Mouse (Mus musculus) embryonic facial prominence, embryonic 15.5 days (tissue): ENCODE measurements at regions not wholly inside any gene's neighbourhood (a gene's known extent, or its start where the extent isn't known, plus 50 kb on each side); places are given as distances from the start of the nearest gene placed in this dataset.
A peak's percentile ranks its signal among the peaks of the same experiment; 100 is the strongest.

Experiments
- ATAC-seq: fragments of 200-750 bp; cut with Nextera tagmentation; 2 replicates; pipeline ENCODE4 v1.8.0; 2017; ENCODE audit warnings: low read depth, moderate TSS enrichment; ENCODE audit not compliant: insufficient number of reproducible peaks, low FRiP score, low TSS enrichment
- H3K27ac ChIP-seq: fragments of 300-500 bp; sonication (generic); replicated peaks from 2 replicates; pipeline ENCODE4 v1.5.1; 2015; ENCODE audit warnings: mild to moderate bottlenecking, inconsistent platforms
- H3K27me3 ChIP-seq: fragments of 300-500 bp; sonication (generic); 2 replicates; pipeline ENCODE4 v1.6.1; 2015; ENCODE audit warnings: inconsistent platforms
- H3K36me3 ChIP-seq: fragments of 300-500 bp; sonication (generic); 2 replicates; pipeline ENCODE4 v1.6.1; 2015; ENCODE audit warnings: mild to moderate bottlenecking, inconsistent platforms
- H3K4me1 ChIP-seq: fragments of 300-500 bp; sonication (generic); 2 replicates; pipeline ENCODE4 v1.6.1; 2015; ENCODE audit warnings: inconsistent platforms
- H3K4me2 ChIP-seq: fragments of 300-500 bp; sonication (generic); replicated peaks from 2 replicates; pipeline ENCODE4 v1.6.1; 2015; ENCODE audit warnings: mild to moderate bottlenecking, inconsistent platforms
- H3K4me3 ChIP-seq: fragments of 300-500 bp; sonication (generic); replicated peaks from 2 replicates; pipeline ENCODE4 v1.5.1; 2015; ENCODE audit warnings: mild to moderate bottlenecking, inconsistent platforms
- H3K9ac ChIP-seq: fragments of 300-500 bp; sonication (generic); 2 replicates; pipeline ENCODE4 v1.6.1; 2015; ENCODE audit warnings: inconsistent platforms
- H3K9me3 ChIP-seq: fragments of 300-500 bp; sonication (generic); replicated peaks from 2 replicates; pipeline ENCODE4 v1.6.1; 2016; ENCODE audit warnings: inconsistent platforms
- WGBS: fragments of 180-500 bp; shearing (Covaris S2); methylation state at CpG from one replicate; pipeline ENCODE4 v1.1.7; 2015; 5-methylcytosine and 5-hydroxymethylcytosine counted together

- 77% methylated on average over 6 of the region's 6 CpGs for WGBS
- no peak for ATAC-seq
- H3K4me1 ChIP-seq = no peaks in the 10 kb centered on the region
- H3K36me3 ChIP-seq = peaks cover 20% of the 10 kb centered on the region
- no peaks in the 10 kb centered on the region for H3K9me3 ChIP-seq
- H3K9ac ChIP-seq = no peak overlapping the region
- no peak overlapping the region for H3K27ac ChIP-seq
- H3K4me2 ChIP-seq = no peak overlapping the region
- H3K27me3 ChIP-seq = no peaks in the 10 kb centered on the region
- H3K4me3 ChIP-seq = no peak overlapping the region
Measured at GRCm38 (mm10) chr1:137963656-137964055, 211.9 kb downstream of the Ptprc start.

DNA sequence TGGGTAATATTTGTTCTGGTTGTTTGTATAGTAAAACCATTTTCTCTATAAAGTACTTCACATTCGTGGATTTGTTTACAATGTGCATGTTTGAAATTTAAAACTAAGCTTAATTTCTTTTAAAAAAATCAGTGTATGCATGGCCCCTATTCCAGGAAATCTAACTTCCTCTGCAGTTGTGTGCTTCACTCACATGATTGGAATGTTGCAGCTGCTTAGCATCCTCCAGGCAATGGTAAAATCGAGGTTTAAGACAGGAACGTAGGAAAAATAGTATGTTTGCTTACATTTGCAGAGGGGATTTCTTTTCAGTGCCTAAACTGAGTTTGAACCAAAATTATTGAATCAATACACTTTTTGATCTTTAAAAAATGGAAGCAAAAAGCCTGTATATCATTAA, 217.5 kb downstream of the Ptprc start:
- H3K4me1 ChIP-seq = peaks cover 15% of the 10 kb centered on the region

DNA sequence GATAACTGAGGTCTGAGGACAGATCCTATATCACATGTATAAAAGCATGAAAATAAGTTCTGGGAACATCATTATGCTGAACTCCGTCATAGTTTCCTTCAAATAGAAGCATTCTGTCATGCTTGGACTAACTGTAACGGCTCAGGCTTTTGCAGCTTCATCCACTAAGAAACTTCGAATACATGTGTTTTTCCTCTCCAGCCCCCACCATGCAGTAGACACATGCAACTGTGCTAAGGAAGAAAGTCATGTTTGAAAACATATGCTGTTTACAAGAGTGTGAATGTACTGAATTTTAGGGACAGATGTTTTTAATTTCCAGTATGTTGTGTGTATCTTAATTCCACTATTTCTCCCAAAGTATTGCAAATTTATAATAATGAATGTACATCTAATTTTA, 219.5 kb downstream of the Ptprc start:
- peaks cover 22% of the 10 kb centered on the region for H3K4me1 ChIP-seq
- H3K27ac ChIP-seq = peak overlapping the region; percentile 78; the same call in 1 of the 2 replicates

More for the DNA sequence above, 217.5 kb downstream of the Ptprc start:
- Histone ChIP-seq H3K9ac (no peak overlapping the region), H3K36me3 (peaks cover 8% of the 10 kb centered on the region; the same call in 1 of the 2 replicates), H3K4me2 (no peak overlapping the region), H3K27ac (no peak overlapping the region), H3K9me3 (no peaks in the 10 kb centered on the region), H3K27me3 (no peaks in the 10 kb centered on the region), H3K4me3 (no peak overlapping the region)
- ATAC-seq = no peak
- 24% methylated on average over 3 of the region's 3 CpGs for WGBS

GRCm38 (mm10) chr1:137955139-137955538, 220.4 kb downstream of the Ptprc start:
- Histone ChIP-seq H3K27ac (0 out of 2 replicates have a peak overlapping the region, but pooled peaks have one; percentile 34), H3K4me2 (no peak overlapping the region), H3K36me3 (no peaks in the 10 kb centered on the region), H3K9ac (no peak overlapping the region), H3K9me3 (no peaks in the 10 kb centered on the region), H3K4me3 (no peak overlapping the region), H3K27me3 (no peaks in the 10 kb centered on the region), H3K4me1 (peaks cover 22% of the 10 kb centered on the region)
- no peak for ATAC-seq
- WGBS = 61% methylated on average over 2 of the region's 2 CpGs

More for the DNA sequence above, 219.5 kb downstream of the Ptprc start:
- 31% methylated on average over 3 of the region's 3 CpGs for whole genome bisulfite sequencing
- Histone ChIP-seq H3K9ac (no peak overlapping the region), H3K9me3 (no peaks in the 10 kb centered on the region), H3K4me2 (no peak overlapping the region), H3K36me3 (no peaks in the 10 kb centered on the region), H3K27me3 (no peaks in the 10 kb centered on the region), H3K4me3 (no peak overlapping the region)
- ATAC-seq = peak; percentile 78; the same call in 1 of the 2 replicates

GRCm38 (mm10) chr1:137953369-137953768, 222.1 kb downstream of the Ptprc start:
- H3K36me3 ChIP-seq = peaks cover 7% of the 10 kb centered on the region
- H3K4me3 ChIP-seq = no peak overlapping the region
- H3K4me2 ChIP-seq = no peak overlapping the region
- WGBS = 37% methylated on average over 1 of the region's 1 CpGs
- ATAC-seq = no peak
- H3K27ac ChIP-seq = no peak overlapping the region
- H3K9ac ChIP-seq = no peak overlapping the region
- H3K9me3 ChIP-seq = no peaks in the 10 kb centered on the region
- H3K4me1 ChIP-seq = peaks cover 22% of the 10 kb centered on the region
- no peaks in the 10 kb centered on the region for H3K27me3 ChIP-seq

GRCm38 (mm10) chr1:137952777-137953176, 222.7 kb downstream of the Ptprc start:
- no peak overlapping the region for H3K4me3 ChIP-seq
- H3K9ac ChIP-seq = no peak overlapping the region
- no peaks in the 10 kb centered on the region for H3K9me3 ChIP-seq
- H3K4me2 ChIP-seq = no peak overlapping the region
- 81% methylated on average over 1 of the region's 1 CpGs for WGBS
- peaks cover 7% of the 10 kb centered on the region for H3K36me3 ChIP-seq
- peaks cover 22% of the 10 kb centered on the region for H3K4me1 ChIP-seq
- H3K27ac ChIP-seq = peak overlapping the region; percentile 68
- H3K27me3 ChIP-seq = no peaks in the 10 kb centered on the region
- no peak for ATAC-seq

DNA sequence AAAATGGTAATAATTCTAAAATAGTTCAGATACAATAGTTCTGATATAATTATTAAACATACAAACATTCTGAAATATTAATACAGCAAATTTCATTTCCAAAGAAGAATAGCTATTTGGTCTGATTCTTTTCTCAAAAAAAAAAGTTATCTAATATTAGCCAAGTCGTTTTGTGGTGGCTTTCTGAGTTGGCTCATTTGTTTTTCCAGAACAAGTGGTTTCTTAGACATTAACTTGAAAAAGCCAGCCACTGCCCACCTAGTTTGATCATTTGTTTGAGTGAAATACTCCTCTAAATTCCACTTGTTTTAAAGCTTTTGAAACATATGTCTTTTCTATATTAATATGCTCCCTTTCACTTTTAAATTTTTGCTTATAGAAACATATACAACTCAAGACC, 227.6 kb downstream of the Ptprc start:
- no peaks in the 10 kb centered on the region for H3K27me3 ChIP-seq
- H3K4me2 ChIP-seq = no peak overlapping the region
- WGBS = 63% methylated on average over 1 of the region's 1 CpGs
- no peak overlapping the region for H3K9ac ChIP-seq
- H3K4me3 ChIP-seq = no peak overlapping the region
- H3K27ac ChIP-seq = no peak overlapping the region
- H3K9me3 ChIP-seq = no peaks in the 10 kb centered on the region
- H3K36me3 ChIP-seq = peaks cover 12% of the 10 kb centered on the region
- peaks cover 6% of the 10 kb centered on the region for H3K4me1 ChIP-seq
- no peak for ATAC-seq

DNA sequence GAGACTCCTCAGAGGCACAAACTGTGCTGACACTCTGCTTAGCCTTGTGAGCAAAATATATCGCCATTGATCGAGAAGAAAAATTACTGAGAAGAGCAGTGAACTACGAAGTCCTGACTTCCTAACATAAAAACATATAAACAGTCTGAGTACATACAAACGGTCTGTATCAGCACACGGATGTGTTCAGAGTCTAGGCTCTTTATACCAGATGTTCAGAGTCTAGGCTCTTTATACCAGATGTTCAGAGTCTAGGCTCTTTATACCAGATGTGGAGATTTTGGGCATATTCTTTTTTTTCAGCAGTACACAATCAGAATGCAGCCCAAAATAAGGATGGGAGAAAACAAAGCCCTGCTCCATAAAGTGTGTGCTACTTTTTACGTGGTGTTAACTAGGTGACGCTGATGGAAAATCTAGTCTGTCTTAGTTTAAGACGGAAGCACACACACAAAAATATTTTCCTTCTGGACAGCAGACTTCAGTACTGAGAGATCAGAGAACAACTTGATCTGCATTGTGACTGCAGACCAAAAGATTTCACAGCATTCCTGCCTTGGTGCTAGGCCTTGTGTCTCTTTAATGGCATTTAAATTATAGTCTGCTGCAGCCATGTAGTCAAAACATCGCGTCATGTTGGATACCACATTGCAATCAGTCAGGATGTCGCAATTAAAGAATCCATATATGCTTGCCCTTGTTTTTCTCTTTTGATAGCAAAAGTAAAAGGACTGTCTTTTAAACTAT, 233.6 kb downstream of the Ptprc start:
- Histone ChIP-seq H3K27ac (no peak overlapping the region), H3K4me1 (0 out of 2 replicates have a peak, but pooled peaks cover 4% of the 10 kb centered on the region), H3K36me3 (peaks cover 9% of the 10 kb centered on the region; the same call in 1 of the 2 replicates), H3K4me2 (no peak overlapping the region), H3K4me3 (no peak overlapping the region), H3K9me3 (no peaks in the 10 kb centered on the region), H3K9ac (no peak overlapping the region), H3K27me3 (no peaks in the 10 kb centered on the region)
- ATAC-seq = no peak
- WGBS = 48% methylated on average over 11 of the region's 11 CpGs

- Histone ChIP-seq H3K9me3 (no peaks in the 10 kb centered on the region), H3K36me3 (peaks cover 16% of the 10 kb centered on the region), H3K4me2 (no peak overlapping the region), H3K27me3 (no peaks in the 10 kb centered on the region), H3K4me1 (no peaks in the 10 kb centered on the region), H3K27ac (no peak overlapping the region), H3K9ac (no peak overlapping the region), H3K4me3 (no peak overlapping the region)
- 74% methylated on average over 4 of the region's 4 CpGs for WGBS
- ATAC-seq = no peak
Measured at GRCm38 (mm10) chr1:137935746-137936145, 239.8 kb downstream of the Ptprc start.

DNA sequence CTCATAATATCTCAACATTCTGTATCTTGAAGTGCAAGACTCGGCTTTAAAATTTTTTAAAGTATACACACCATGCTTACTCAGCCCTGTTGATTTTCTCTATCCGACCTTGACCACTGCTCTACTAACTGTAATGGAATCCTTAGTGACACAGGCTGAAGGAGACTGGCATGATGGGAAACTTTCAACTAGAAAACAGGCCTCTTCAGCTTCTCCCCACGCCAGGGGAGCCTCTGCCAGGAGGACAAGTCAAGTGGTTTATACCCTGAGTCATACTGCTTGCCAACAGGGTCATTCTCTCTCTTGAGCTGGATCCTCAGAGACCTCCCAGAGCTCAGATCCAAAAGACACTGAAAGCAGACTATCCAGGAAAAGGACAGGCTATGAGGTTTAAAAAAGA, 245.7 kb downstream of the Ptprc start:
- peaks cover 12% of the 10 kb centered on the region for H3K36me3 ChIP-seq
- H3K4me1 ChIP-seq = peaks cover 25% of the 10 kb centered on the region
- 86% methylated on average over 3 of the region's 3 CpGs for WGBS
- H3K27me3 ChIP-seq = no peaks in the 10 kb centered on the region
- H3K9me3 ChIP-seq = no peaks in the 10 kb centered on the region
- H3K27ac ChIP-seq = no peak overlapping the region
- H3K4me2 ChIP-seq = no peak overlapping the region
- no peak overlapping the region for H3K9ac ChIP-seq
- H3K4me3 ChIP-seq = no peak overlapping the region
- no peak for ATAC-seq

GRCm38 (mm10) chr1:137928522-137928921, 247.0 kb downstream of the Ptprc start:
- Histone ChIP-seq H3K4me3 (no peak overlapping the region), H3K27me3 (no peaks in the 10 kb centered on the region), H3K9me3 (no peaks in the 10 kb centered on the region), H3K36me3 (peaks cover 7% of the 10 kb centered on the region), H3K9ac (no peak overlapping the region), H3K4me1 (peaks cover 25% of the 10 kb centered on the region), H3K4me2 (peak overlapping the region; percentile 34), H3K27ac (peak overlapping the region; percentile 78)
- WGBS = 19% methylated on average over 6 of the region's 6 CpGs
- ATAC-seq = no peak

DNA sequence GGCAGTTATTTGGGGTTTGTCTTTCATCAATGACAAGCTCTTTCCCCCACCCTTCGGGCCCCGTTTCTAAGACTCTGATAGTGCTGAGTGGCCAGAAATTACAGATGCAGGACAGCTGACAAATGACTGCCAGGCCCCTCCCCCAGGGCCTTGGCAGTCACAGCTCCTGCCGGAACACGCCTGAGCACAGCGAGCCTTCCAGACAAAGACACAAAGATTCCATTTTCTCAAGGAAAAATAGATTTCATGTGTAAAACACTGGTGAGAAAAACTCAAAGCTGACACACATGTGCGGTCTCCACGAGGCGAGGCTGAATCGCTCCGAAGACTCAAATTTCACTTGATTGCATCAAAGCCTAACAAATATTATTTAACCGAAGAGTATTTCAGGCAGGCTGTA, 247.6 kb downstream of the Ptprc start:
- H3K27me3 ChIP-seq = no peaks in the 10 kb centered on the region
- H3K36me3 ChIP-seq = peaks cover 7% of the 10 kb centered on the region
- H3K27ac ChIP-seq = peak overlapping the region; percentile 78
- H3K4me2 ChIP-seq = peak overlapping the region; percentile 34
- H3K9me3 ChIP-seq = no peaks in the 10 kb centered on the region
- WGBS = 7% methylated on average over 11 of the region's 11 CpGs
- peak overlapping the region; percentile 10; the same call in 1 of the 2 replicates for H3K4me3 ChIP-seq
- peak; percentile 84 for ATAC-seq
- H3K9ac ChIP-seq = no peak overlapping the region
- peaks cover 25% of the 10 kb centered on the region for H3K4me1 ChIP-seq
